Mouse (Mus musculus) liver, adult (tissue): ENCODE results near the gene Fut7.

Experiments used
- GATA4 ChIP-seq: IDR thresholded peaks from 2 replicates; pipeline ENCODE4 v1.6.1; 2014; ENCODE audit warnings: mild to moderate bottlenecking, low read length; ENCODE audit not compliant: insufficient replicate concordance

Fut7 gene

DNA sequence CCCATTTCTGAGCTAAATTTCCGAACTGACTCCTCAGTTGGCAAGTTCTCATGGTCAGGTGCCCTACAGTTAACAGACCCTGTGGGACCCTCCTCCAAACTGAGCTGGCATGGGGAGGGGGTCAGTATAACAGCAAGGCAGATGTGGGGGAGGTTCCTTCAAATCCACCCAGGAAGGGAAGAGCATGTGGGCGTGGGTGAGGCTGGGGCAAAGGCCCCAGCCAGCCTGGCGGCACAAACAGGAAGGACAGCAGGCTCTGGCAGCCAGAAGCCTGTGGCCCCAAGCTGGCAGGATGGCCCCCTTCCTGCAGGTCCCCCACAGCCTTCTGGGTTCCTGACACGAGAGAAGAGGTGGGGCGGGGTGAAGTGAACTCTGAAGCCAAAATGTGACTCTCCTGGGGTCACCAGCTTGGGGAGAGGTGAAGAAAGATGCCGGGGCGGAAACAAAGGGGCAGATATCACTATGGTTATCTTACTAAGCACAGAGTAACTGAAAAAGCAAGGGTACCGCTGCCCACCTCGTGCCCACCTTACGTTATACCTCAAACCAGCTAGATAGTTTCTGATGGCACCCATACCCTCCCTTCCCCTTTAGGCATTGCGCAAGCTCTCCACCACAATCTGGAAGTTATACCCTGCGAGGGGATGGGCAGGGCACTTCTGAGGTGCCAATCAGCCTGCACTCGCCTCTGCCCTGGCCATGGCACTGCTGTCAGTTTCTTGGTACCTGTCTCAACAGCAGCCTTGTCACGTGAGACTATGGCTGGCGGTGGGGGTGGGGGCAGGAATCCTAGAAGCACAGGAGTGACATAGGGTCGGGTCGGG is at the start of gene Fut7:
Gene Fut7, plus strand, starts transcription at position 681 of the 824 bp plus-strand sequence.
- no peak for TF ChIP-seq GATA4

DNA sequence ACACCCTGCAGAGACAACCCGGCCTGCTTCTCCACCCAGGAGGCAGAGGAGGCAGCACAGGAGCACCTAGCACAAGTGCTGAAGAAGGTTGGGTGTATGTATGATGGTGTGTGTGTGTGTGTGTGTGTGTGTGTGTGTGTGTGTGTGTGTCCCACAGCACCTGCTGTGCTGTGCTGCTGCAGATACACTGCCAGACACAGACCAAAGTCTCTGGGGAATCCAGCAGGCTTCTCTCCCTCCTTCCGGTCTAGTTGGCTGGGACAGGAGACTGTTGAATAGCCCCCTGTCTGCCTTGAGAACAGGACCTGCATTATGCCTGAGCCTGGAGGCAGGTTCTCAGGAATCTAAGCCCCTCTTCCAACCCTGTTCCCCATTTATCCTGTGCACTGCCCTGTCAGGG is 49.6 kb upstream of the Fut7 start:
- TF ChIP-seq GATA4, result no peak

DNA sequence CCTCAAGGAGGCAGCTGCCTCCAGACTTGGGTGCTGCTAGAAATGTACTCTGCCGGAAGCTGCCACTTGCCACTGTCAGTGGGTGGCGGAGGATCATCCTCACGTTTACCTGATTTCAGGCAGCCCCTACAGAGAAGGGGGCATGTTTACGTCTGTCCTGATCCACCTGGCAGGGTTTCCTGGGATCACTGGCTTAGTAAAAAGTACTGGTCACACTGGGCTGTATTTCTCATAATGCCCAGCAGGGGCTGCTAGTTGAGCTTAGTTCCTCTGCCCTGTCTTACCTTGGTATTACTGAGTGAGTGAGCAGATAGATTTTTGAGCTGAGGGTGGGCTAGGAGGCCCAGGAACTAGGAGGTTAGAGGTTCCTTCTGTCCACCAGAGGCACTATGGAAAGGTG is 46.5 kb upstream of the Fut7 start:
- no peak for TF ChIP-seq GATA4

DNA sequence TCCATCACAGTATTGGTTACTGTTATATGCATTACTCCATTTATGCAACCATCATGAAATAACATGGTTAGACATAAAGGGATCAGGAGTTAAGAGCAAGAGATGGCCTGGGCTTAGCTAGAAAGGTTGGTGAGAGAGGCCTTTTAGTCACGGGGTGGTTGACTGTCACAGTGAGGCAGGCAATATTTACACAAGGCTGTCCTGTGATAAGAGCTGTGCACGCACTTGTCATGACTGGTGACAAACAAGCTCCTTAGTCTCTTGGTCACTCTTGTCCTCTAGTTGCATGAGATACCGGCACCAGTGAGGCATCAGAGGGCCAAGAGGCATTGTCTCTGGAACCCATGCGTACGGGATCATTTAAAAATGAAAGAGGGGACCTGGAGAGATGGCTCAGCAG is 38.6 kb upstream of the Fut7 start:
- TF ChIP-seq GATA4, result no peak

DNA sequence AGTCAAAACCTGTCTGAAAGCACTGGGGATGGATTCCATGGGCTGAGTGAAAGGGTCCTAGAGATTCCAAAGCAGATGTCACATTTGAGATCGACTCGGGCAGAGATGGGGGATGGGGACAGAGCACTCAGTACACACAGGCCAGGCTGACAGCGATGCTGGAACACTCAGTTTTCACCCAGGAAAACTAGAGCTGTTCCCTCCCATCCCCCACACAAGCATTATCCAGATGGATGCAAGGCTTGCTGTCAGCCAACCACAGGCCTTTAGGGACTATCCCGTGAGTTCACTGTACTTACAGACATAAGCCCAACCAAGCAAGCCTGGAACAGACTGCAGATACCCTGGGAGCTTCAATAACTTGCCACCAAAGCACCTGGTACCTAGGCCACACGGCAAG is 31.8 kb upstream of the Fut7 start:
- no peak for TF ChIP-seq GATA4

DNA sequence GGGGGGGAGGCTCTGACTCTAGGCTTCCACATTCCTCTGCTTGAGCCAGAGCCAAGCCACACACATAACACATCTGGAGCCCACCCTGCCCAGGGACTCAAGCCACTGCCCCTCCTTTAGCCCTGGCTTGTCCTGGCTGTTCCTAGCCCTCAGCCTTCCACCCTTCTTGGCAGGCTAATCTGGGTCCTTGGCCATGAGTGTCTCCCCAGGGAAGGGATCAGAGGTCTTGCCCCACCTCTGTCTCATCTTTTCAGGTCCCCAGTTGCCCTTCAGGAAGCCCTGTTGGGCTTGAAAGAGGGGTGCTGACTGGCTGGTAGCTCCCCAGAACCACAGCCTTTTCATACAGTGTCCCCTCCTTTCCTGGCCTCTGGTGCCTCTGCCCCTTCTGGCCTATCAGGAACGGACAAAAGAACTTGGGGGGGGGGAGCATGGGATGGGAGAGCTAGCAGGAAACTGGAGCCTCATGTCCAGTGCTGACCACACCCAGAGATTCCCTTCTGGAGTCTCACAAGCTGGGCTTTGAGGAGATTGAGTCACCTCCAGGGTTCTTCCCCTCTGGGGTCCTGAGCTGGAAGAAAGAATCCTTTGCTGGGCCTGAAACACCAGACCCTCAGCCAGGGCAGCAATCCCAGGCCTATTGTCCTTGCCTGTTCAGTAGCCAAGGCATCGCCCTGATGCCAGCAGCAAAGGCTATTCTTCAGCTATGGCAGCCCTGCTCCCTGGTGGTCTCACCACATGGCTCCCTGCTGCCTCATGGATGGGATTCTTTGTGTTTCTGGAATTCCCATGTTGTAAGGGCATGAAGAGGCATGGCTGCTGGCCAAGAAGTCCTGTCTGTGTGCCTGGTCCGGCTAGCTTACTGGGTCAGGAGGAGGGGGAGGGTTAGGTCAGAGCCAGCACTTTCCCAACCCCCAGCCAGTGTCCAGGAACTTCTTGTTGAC is 28.5 kb upstream of the Fut7 start:
- no peak for TF ChIP-seq GATA4

DNA sequence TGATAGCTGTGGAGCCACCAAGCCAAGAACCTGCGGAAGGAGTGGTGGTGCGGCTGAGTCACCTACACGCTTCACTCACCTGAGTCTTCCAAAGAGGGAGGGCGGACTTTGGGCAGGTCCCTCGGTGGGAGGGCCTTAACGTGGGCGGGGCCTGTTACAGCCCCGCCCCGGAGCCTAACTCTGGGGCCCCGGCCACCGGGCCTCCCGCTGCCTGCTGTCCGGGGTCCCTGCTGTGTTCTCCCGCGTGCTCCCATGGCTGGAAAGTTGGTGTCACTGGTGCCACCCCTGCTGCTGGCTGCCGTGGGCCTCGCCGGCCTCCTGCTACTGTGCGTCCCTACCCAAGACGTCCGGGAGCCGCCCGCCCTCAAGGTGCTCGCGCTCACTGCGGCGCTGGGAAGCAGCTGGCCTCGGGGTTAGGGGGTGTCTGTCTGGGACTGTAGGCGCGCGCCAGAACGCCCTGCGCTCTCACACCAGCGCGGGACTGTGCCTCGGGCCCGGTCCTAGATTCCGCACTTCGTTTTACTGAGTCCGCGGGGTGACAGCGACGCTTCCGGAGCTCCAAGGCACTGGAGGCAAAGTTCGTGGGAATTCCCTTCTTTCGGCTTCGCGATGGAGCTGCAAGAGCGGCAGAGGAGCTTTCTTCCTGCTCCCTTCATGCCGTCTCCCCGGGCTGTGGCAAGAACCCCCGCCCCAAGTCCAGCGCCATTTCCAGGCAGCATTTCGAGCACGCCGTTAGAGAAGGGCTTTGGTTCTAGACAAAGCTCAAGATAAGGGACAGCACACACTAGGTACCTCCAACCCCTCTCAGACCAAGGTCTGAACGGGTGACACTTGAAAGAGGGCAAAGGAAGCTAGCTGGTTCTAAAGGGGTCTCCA is 27.1 kb upstream of the Fut7 start, which contains the start of gene Entpd2:
Gene Entpd2, plus strand, starts transcription at position 154 of the 876 bp plus-strand sequence.
- no peak for TF ChIP-seq GATA4

DNA sequence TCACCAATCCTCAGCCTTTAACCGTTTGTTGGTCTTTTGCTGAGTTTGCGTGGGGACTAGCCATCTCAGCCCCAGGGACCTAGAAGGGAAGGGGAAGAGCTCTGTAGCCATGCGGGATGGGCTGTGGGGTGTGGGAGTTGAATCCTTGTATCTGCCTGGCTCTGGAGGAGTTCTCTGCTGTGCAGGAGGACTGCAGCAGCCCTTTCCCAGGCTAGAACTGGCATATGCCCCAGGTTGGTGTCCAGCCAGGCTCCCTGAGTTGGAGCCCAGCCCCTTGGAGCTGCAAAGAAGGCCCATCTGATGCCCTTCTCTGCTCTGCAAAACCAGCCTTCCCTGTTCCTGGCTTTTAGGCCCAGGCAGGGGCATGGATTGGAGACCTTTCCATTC is 26.5 kb upstream of the Fut7 start:
- no peak for TF ChIP-seq GATA4

DNA sequence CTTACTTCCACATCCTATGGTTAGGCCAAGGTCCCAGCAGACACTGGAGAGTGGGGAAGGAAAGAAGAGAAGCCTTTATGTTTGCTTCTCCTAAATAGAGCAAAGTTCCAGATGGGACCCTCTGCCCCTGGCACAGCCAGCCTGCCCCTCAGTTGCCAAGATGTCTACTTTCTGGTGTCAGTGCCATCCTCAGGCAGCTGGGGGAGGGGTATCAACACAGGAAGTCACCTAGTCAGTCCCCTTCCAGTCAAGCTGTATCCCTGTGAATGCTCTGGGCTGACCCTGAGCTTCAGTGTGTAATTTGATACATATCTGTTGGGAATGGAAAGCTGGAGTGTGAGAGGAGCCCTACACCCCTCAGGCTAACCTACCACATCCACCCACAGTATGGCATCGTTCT is 26.1 kb upstream of the Fut7 start:
- TF ChIP-seq GATA4, result no peak

DNA sequence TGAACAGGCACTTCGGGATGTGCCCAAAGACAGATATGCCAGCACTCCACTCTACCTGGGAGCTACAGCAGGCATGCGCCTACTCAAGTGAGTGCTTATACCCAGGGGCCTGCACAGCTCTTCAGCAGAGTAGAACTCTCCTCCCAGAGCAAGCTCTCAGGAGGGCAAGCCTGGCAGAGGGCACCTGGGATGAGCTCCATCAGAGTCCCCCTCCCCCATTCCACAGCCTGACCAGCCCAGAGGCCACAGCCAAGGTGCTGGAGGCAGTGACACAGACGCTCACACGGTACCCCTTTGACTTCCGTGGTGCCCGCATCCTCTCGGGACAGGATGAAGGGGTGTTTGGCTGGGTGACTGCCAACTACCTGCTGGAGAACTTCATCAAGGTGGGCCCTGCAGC is 25.0 kb upstream of the Fut7 start:
- no peak for TF ChIP-seq GATA4

DNA sequence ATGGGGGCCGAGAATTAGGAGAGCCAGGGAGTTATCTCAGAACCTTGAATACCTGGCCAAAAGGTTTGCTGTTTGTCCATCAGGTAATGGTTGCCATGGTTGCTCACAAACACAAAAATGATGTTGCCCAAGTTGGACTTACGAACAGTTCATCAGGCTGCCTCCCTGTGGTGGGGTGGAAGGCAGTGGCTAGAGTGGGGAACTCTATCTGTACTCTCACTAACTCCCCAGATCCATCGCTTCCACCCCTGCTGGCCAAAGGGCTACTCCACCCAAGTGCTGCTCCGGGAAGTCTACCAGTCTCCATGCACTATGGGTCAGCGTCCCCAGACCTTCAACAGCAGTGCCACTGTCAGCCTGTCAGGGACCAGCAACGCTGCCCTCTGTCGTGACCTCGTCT is 24.0 kb upstream of the Fut7 start, which contains the start of gene Npdc1:
Gene Npdc1, plus strand, starts transcription at position 301 of the 400 bp plus-strand sequence.
- no peak for TF ChIP-seq GATA4

DNA sequence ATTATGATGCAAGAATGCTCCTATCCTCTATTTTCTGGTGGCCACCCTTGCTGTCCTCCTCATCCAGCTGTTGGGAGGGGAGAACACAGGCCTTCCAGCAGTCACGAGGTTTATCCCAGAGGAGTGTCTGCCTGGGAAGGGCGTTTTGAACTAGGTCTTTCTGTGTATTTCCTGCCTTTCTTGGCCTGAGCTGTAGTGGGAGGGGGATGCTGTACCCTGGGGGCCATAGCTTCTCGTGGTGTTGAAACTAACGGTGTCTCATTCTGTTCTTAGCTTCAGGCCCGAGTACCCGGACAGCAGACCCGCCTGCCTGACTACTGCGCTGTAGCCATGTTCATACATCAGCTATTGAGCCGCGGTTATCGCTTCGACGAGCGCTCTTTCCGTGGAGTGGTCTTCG is 22.8 kb upstream of the Fut7 start:
- TF ChIP-seq GATA4, result no peak

DNA sequence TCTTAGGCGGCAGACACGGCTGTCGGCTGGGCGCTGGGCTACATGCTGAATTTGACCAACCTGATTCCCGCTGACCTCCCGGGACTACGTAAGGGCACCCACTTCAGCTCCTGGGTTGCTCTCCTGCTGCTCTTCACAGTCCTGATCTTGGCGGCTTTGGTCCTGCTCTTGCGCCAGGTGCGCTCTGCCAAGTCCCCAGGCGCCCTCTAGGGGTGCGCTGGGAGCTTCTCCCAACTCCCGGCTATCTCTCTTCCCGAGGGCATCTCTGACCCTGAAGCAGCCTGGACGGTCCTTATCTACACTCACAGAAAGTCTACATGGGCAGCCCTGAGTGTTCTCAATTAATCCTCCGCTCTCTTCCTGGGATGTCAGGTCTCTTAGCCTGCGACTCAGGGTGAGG is 22.3 kb upstream of the Fut7 start:
- no peak for TF ChIP-seq GATA4

DNA sequence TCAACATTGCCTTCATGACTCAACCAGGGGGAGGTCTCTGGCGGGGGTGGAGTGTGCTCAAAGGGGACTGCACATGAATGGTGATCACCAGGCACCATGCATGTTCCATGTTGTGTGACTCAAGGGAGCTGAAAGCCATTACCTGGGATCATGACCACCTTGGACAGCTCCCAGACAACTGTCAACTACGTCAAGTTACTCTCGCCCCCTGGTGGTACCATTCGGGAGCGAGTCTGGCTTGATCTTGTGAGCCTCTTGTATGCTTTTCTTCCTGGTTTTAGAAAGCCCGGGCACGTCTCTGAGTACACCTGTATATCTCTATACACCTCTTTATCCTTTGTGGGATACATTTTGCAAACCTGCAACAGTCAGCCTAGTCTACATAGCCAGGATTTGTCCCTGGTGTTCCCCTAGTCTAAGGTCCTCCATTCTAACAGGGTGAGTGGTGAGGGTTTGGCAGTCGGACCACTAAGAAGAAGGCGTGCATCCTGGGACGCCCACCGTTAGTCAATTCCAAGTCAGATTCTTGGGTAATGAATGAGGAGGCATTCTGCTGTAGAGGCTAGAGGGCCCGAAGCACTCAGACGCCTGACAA is 20.6 kb upstream of the Fut7 start:
- TF ChIP-seq GATA4, result no peak
